Mouse (Mus musculus) lung, adult 2 months (tissue): Measurements from ENCODE around the gene Pclaf. TPM values are rescaled to one million over a fixed set of nuclear protein-coding genes. Genes with fewer than 3 reads are reported as not detected.

ENCODE experiments used
- DNase-seq: peaks from one replicate; pipeline ENCODE4 v3.0.0; 2022
- H3K4me1 ChIP-seq: fragments of 200-500 bp; 2 replicates; pipeline ENCODE4 v1.6.1; 2011; ENCODE audit warnings: low read length; ENCODE audit not compliant: control insufficient read depth, insufficient read depth
- H3K4me3 ChIP-seq: fragments of 200-500 bp; replicated peaks from 2 replicates; pipeline ENCODE3; 2011; ENCODE audit warnings: low read depth, mild to moderate bottlenecking, control low read depth, low read length; ENCODE audit errors: extremely low read depth
- CTCF ChIP-seq: fragments of 200-500 bp; IDR thresholded peaks from 2 replicates; pipeline ENCODE4 v1.5.1; 2011; ENCODE audit warnings: mild to moderate bottlenecking, low read length, control low read depth; ENCODE audit not compliant: insufficient read depth
- POLR2A ChIP-seq: fragments of 200-500 bp; IDR thresholded peaks from 2 replicates; pipeline ENCODE4 v1.6.1; 2011; ENCODE audit warnings: low read depth, mild to moderate bottlenecking, control low read depth, low read length, borderline replicate concordance; ENCODE audit errors: extremely low read depth
- WGBS: fragments of 180-500 bp; shearing (Covaris S2); methylation state at CpG from one replicate; pipeline ENCODE4 v1.1.7; 2018; 5-methylcytosine and 5-hydroxymethylcytosine counted together
- polyA plus RNA-seq: library from polyadenylated mRNA; depleted of rRNA; stranded (reverse); fragments of >200 nt; gene quantifications from 2 replicates; pipeline ENCODE4 v1.2.3, GENCODE M21; 2012; rRNA removed

The Pclaf gene
- 0.28 and 1.2 TPM in 2 replicates for polyA plus RNA-seq

DNA sequence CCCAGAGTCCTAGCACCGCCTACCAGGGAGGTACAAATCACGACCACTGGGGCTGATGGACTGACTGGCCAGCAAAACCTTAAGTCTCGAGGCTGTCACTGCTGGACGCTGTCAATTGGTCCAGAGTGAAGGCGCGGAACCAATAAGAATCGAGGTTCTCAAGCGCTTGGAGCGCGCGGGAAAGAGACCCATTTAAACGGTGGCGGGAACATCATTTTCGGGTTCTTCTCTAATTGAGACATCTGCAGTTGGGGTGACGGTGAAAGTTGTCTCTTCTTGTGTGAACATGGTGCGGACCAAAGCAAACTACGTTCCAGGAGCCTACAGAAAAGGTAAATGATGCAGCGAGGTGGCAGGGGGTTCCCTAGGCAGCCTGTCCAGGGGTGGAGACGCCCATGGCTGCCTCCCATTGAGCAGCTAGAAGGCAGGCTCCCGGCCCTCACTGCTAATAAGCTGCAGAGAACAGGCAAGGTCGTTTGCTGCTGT lies at the start of gene Pclaf:
TSS of gene Pclaf (plus strand) at position 95 of the 486 bp plus-strand sequence.
- H3K4me1 ChIP-seq = no peaks in the 10 kb centered on the region
- WGBS = under 1% methylated on average over 21 of the region's 21 CpGs
- peak; percentile 47 for DNase-seq
- TF ChIP-seq CTCF = no peak
- TF ChIP-seq POLR2A = no peak
- H3K4me3 ChIP-seq = peak within 1 kb of the TSS; percentile 14

DNA sequence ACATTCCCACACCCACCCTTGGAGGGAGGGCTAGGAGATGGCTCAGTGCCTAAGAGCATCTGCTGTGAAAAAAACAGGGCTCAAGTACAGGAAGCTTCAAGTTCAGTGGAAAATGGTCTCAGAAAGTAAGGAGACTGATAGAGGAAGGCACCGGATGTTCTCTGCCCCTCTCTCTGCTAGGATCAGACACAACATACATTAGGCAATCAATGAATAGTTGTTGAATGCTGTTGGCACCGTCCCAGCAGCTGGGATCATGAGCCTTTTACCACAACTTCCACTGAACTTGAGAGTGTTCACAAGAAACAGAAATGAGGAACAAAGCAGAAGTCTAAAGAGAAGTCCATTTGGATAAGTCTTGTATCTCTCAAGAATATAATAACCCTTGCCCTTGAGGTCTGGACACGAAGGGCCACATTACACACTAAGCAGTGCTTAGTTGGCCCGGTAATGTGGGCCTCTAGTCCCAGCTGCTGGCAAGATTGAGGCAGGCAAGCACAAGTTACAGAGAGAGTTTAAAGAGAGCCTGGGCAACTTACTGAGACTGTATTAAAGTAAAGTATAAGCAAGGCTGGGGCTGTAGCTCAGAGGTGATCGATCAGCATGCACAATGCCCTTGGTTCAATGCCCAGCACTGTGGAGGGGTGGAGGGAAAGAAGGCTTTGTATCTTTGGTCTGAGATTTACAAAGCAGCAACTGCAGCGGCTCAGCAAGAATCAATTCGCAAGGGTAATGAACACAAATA lies 45.4 kb upstream of the Pclaf start:
- 55% methylated on average over 7 of the region's 7 CpGs for WGBS
- TF ChIP-seq CTCF (no peak), POLR2A (no peak)
- H3K4me3 ChIP-seq = no peak overlapping the region
- peak; percentile 17 for DNase-seq
- peaks cover 6% of the 10 kb centered on the region for H3K4me1 ChIP-seq

DNA sequence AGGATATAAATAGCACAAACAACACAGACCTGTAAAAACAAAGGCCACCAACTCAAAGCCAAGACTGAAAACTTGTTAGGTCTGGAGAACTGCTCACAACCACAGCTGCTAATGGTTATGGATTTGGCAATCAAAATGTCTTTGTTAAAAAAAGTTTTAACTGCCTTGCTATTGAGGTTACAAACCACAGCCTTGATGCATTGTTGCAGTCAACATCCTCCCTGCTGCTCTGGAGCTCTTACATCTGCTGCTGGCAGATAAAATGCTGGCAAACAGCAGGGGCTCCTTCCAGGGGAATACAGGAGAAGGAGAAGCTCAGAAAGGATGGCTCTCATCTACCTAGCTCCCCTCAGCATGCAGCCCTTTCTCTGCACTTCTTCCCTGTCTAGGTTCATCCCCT lies 41.9 kb upstream of the Pclaf start:
- peaks cover 6% of the 10 kb centered on the region for H3K4me1 ChIP-seq
- no peak overlapping the region for H3K4me3 ChIP-seq
- TF ChIP-seq POLR2A = no peak
- TF ChIP-seq CTCF = no peak
- no peak for DNase-seq

DNA sequence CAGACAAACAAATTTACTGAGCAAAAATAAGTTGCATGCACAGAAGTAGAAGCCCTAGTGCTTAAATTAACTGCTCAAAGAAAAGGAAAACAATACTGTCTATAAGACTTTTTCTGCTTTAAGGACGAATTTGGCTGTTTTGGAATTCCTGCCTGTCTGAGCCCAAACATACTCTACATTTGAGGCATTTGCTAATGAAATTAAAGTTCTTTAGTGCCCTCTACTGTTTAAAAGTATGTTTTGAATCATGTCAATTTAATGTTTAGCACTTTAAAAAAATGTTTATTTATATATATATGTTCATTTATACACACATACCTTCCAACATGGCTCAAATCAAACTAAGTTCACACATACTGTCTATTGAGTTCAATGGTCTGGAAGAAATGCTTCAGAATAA lies 39.8 kb upstream of the Pclaf start:
- no peak for DNase-seq
- WGBS = 27% methylated on average over 1 of the region's 1 CpGs
- TF ChIP-seq POLR2A = no peak
- peak; percentile 36; the same call in 1 of the 2 replicates for TF ChIP-seq CTCF
- no peaks in the 10 kb centered on the region for H3K4me1 ChIP-seq
- no peak overlapping the region for H3K4me3 ChIP-seq

DNA sequence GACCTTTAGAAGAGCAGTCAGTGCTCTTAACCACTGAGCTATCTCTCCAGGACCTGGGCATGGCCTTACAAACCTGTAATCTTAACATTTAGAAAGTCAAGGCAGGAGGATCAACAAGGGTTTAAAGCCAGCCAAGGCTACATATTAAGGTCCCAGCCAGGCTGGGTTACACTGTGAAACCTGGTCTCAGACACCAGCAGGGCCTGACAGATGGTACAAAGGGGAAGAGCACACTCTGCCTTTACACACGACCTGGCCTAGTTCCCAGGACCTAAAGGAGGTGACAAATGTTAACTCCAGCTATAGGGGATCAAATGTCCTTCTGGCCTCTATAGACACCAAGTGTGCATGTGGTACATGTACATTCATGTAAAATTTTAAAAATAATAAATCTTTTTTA lies 30.4 kb upstream of the Pclaf start:
- no peaks in the 10 kb centered on the region for H3K4me1 ChIP-seq
- WGBS = 56% methylated on average over 1 of the region's 1 CpGs
- no peak overlapping the region for H3K4me3 ChIP-seq
- no peak for TF ChIP-seq CTCF
- TF ChIP-seq POLR2A = no peak
- DNase-seq = no peak

DNA sequence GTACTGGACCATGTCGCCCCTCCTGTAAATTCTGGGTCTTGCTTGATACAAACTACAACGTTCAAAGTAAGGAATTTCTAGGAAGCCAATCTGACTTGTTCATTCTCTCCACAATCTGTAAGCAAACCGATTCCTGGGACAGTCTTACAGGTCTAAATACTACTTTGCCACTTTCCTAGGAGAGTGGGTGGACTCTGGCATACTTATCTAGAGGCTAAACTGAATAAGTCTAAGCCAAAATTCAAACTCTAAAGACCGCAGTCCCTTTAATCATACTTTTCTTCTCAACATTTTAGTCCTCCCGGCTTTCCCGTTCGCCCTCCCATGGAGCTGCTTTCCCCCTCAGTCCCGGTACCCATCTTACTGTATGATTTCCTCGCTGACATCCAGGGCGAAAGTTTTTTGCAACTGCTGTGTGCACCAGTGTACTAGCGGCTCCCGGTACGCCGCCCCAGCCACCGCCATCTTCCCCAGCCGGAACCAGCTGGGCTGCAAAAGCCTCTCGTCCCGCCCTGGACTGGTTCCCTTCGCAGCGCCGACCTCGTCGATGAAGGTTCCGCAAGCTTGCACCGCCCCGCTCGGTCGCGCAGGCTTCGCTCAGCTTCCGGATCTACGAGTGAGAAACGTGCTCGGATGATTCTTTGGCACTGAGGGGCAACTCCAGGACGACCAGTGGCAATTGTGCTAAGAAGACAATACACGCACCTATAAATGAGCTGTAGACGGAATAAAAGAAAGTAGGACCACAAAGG lies 5.3 kb upstream of the Pclaf start:
- Histone ChIP-seq H3K4me1 (no peaks in the 10 kb centered on the region; the same call in 1 of the 2 replicates), H3K4me3 (peak overlapping the region; percentile 98)
- DNase-seq = peak; percentile 86
- under 1% methylated on average over 37 of the region's 37 CpGs for WGBS
- TF ChIP-seq CTCF = no peak
- TF ChIP-seq POLR2A = peak; percentile 85

DNA sequence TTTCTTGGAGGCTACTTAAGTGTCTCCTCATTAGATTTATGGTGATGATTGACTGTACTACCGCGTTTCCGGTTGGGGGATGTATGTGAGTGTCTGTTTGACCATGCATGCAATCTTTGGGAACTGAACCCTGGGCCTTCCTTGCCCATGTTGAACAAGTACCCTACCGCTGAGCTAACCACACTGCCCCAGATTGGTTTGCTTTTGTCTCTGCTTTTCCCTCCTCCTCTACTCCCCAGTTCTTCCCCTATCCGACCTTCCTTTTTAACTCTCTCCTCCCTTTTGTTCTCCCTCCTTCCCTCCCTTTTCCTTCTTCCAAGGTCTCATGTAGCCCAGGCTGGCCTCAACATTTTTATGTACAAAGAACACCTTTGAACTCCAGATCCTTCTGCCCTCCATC lies 1.1 kb downstream of the Pclaf start:
- H3K4me3 ChIP-seq = no peak overlapping the region
- TF ChIP-seq POLR2A = no peak
- no peak for TF ChIP-seq CTCF
- no peak for DNase-seq
- no peaks in the 10 kb centered on the region for H3K4me1 ChIP-seq
- WGBS = 4% methylated on average over 5 of the region's 5 CpGs

DNA sequence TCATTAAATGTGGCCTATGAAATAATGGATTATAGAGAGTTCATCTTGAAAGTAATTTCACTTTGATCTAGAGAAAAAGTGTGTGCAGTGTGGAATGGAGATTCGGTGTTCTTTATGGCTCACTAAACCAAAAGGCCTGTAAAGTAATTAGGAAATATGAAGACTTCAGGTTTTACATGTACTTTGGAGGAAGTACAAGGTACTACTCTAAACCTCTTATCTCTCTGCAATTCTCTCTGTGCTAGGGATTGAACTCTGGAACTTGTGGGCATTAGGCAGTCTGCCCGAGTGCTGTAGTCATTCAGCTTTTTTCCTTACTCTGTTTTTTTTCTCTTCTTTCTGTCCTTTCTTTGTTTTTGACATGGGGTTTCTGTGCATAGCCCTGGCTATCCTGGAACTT lies 6.9 kb downstream of the Pclaf start:
- H3K4me3 ChIP-seq = no peak overlapping the region
- 86% methylated on average over 2 of the region's 2 CpGs for WGBS
- no peaks in the 10 kb centered on the region for H3K4me1 ChIP-seq
- TF ChIP-seq POLR2A (no peak), CTCF (no peak)
- no peak for DNase-seq

DNA sequence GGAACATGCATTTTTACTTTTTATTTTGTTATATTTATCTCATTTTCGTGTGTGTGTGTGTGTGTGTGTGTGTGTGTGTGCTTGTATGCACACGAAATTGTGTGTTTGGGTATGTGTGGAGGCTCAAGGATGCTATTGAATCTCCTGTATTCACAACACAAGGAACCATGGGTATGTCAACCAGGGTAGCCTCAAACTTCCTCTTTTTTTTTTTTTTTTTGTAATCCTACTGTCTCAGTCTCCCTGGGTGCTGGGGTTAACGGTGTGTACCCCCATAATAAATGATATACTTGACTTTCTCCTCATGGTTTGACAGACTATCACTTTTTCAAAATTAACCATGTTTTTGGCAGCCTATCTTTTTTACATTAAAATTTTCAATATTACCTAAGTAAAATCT lies 12.8 kb downstream of the Pclaf start:
- TF ChIP-seq CTCF (no peak), POLR2A (no peak)
- DNase-seq = no peak
- Histone ChIP-seq H3K4me3 (no peak overlapping the region), H3K4me1 (peaks cover 2% of the 10 kb centered on the region)
- 91% methylated on average over 3 of the region's 3 CpGs for WGBS

DNA sequence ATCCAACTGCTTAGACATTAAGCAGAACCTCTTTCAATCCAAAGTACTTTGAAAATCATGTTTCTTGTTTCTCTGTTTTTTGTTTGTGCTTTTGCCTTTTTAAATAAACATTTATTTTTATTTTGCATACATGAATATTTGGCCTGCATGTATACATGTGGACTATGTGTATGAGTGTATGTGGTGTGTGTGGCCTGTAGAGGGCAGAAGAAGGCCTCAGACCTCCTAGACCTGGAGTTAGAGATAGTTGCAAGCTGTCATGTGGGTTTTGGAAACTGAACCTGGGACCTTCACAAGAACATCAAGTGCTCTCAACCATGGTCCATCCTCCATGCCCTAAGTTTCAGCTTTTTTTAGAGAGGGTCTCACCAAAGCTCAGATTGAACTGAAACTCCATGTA lies 13.4 kb downstream of the Pclaf start:
- no peak for DNase-seq
- H3K4me1 ChIP-seq = peaks cover 3% of the 10 kb centered on the region
- no peak for TF ChIP-seq CTCF
- no peak for TF ChIP-seq POLR2A
- no peak overlapping the region for H3K4me3 ChIP-seq
